Mouse (Mus musculus): ENCODE data around the gene Rasgrp3. TPM values are rescaled to one million over a fixed set of nuclear protein-coding genes. Genes with fewer than 3 reads are reported as not detected.
A peak's percentile ranks its signal among the peaks of the same experiment; 100 is the strongest.

Rasgrp3 gene
- polyA plus RNA-seq (2015; fragmentation: Nextera tagmentation; extraction: Ambion mirVana) = 5.2 and 8.2 TPM in 2 replicates

DNA sequence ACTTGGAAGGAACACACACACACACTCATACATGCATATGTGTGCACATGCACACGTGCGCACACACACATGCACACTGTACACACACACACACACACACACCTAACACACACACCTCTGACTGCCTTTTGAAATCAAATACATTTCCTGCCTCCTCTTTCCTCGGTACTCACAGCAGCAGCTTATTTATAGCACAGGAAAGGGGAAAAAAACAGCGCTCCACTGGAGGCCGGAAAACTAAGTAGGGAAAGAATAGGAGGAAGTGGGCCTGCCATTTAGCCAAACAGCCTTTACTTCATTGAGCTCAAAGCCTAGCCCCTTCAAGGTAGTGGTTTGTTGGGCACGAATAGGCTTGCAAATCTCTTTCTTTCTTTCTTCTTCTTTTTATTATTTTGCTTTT, at the start of gene Rasgrp3:
Rasgrp3 (plus strand) TSS at position 298 of the 400 bp plus-strand sequence.
- WGBS = 57% methylated on average over 6 of the region's 6 CpGs
- H3K36me3 ChIP-seq (ENCODE audit: control insufficient read depth, insufficient read depth, low read length) = no peaks in the 10 kb centered on the region
- ATAC-seq (ENCODE audit: low FRiP score, low TSS enrichment) = no peak
- H3K4me3 ChIP-seq (ENCODE audit: low read depth, low read length) = peak within 1 kb of the TSS; percentile 20; the same call in 1 of the 2 replicates
- H3K4me2 ChIP-seq (replicated peaks; ENCODE audit: low read depth) = no peak within 1 kb of the TSS
- DNase-seq (ENCODE audit: low spot score) = no peak
- no peaks in the 10 kb centered on the region for H3K27me3 ChIP-seq (ENCODE audit: control insufficient read depth, insufficient read depth, low read length)
- H3K4me1 ChIP-seq (replicated peaks; ENCODE audit: control insufficient read depth, insufficient read depth) = no peaks in the 10 kb centered on the region
- no peaks in the 10 kb centered on the region for H3K9me3 ChIP-seq (ENCODE audit: control insufficient read depth, low read length)
- H3K27ac ChIP-seq (replicated peaks) = peak within 1 kb of the TSS; percentile 45; the same call in 1 of the 2 replicates
- TF ChIP-seq EP300 (optimal IDR thresholded peaks at IDR 0.05) (no peak), CTCF (IDR thresholded peaks at IDR 0.05; ENCODE audit: low read depth) (no peak)
- H3K9ac ChIP-seq (ENCODE audit: low read length) = no peak within 1 kb of the TSS

DNA sequence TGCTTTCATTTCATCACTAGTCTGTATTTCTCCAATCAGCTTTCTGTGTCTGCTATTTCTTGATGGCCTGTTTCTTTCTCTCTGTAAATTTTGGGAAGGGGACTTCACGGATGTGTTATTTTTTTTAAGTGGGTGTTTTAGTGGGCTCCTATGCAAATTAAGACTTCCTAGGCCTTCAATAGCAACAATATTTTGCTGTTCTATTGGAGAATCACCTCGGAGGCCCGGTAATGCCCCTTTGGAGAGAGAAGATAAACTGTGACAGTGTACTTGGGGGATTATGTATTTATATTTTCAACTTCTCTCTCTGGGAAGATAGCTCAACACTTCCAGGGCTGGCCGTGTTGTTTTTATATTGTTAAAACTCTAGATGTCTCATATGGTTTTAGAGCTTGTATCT, 47.3 kb upstream of the Rasgrp3 start:
- Histone ChIP-seq H3K4me3 (ENCODE audit: low read depth, low read length) (no peak overlapping the region), H3K4me2 (replicated peaks; ENCODE audit: low read depth) (no peak overlapping the region), H3K4me1 (replicated peaks; ENCODE audit: control insufficient read depth, insufficient read depth) (no peaks in the 10 kb centered on the region), H3K27ac (replicated peaks) (no peak overlapping the region), H3K9me3 (ENCODE audit: control insufficient read depth, low read length) (no peaks in the 10 kb centered on the region), H3K9ac (ENCODE audit: low read length) (no peak overlapping the region), H3K27me3 (ENCODE audit: control insufficient read depth, insufficient read depth, low read length) (no peaks in the 10 kb centered on the region), H3K36me3 (ENCODE audit: control insufficient read depth, insufficient read depth, low read length) (no peaks in the 10 kb centered on the region; the same call in 1 of the 2 replicates)
- ATAC-seq (ENCODE audit: low FRiP score, low TSS enrichment) = no peak
- no peak for DNase-seq (ENCODE audit: low spot score)
- TF ChIP-seq CTCF (IDR thresholded peaks at IDR 0.05; ENCODE audit: low read depth) = no peak
- no peak for TF ChIP-seq EP300 (optimal IDR thresholded peaks at IDR 0.05)
- 58% methylated on average over 4 of the region's 4 CpGs for WGBS

DNA sequence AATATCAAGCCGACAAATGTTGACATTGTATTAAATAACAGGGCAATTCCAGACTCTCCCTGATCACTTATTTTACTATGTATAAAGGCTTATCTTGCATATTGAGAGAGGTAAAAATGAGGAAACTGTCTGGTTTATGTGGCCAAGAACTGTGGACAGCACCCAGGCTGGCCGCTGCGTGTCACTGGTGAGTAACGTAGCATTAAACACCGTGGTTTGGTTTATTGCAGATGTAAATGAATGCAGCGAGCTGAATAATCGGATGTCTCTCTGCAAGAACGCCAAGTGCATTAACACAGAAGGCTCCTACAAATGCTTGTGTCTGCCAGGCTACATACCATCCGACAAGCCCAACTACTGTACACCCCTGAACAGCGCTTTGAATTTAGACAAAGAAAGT, 45.6 kb upstream of the Rasgrp3 start:
- Histone ChIP-seq H3K36me3 (ENCODE audit: control insufficient read depth, insufficient read depth, low read length) (no peaks in the 10 kb centered on the region; the same call in 1 of the 2 replicates), H3K27ac (replicated peaks) (no peak overlapping the region), H3K4me1 (replicated peaks; ENCODE audit: control insufficient read depth, insufficient read depth) (no peaks in the 10 kb centered on the region), H3K9me3 (ENCODE audit: control insufficient read depth, low read length) (no peaks in the 10 kb centered on the region), H3K4me2 (replicated peaks; ENCODE audit: low read depth) (no peak overlapping the region), H3K4me3 (ENCODE audit: low read depth, low read length) (no peak overlapping the region), H3K9ac (ENCODE audit: low read length) (no peak overlapping the region), H3K27me3 (ENCODE audit: control insufficient read depth, insufficient read depth, low read length) (no peaks in the 10 kb centered on the region)
- WGBS = 81% methylated on average over 10 of the region's 10 CpGs
- TF ChIP-seq EP300 (optimal IDR thresholded peaks at IDR 0.05) = no peak
- peak; percentile 29 for TF ChIP-seq CTCF (IDR thresholded peaks at IDR 0.05; ENCODE audit: low read depth)
- no peak for DNase-seq (ENCODE audit: low spot score)
- ATAC-seq (ENCODE audit: low FRiP score, low TSS enrichment) = no peak

DNA sequence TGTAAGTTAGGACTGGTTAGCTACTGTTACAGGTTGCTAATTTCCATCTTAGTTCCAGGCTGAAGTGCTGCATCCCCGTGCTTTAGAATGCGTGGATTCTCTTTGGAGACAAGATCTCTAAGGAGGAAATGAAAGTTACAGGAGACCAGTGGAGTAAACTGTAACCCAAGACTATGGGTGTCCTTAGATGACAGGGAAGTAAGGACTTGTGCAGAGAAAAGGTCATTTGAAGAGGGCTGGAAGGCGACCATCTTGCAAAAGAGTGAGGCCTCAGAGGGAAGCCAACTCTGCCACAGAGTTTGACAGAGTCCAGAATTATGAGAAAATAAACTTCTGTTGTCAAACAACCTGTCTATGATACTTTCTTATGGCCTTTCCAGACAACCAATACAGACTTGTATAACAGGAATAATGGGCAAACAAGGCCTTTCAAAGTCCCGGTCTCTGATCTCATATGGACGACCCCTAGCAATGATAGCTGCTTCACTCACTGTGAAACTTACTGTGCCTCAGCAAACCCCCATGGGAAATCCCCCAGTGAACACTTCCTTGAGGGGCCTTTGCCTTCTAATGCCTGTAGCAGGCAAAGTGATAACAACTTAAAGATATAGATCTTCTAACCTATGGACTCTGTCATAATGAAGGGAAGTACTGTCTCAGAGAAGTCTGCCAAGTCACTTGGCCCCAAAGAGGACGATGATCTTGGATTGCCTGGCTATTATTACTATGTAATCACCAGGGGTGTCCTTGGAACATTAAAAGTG, 44.1 kb upstream of the Rasgrp3 start:
- H3K4me1 ChIP-seq (replicated peaks; ENCODE audit: control insufficient read depth, insufficient read depth) = no peaks in the 10 kb centered on the region
- DNase-seq (ENCODE audit: low spot score) (no peak), ATAC-seq (ENCODE audit: low FRiP score, low TSS enrichment) (no peak)
- WGBS = 75% methylated on average over 6 of the region's 6 CpGs
- H3K9me3 ChIP-seq (ENCODE audit: control insufficient read depth, low read length) = no peaks in the 10 kb centered on the region
- no peaks in the 10 kb centered on the region for H3K27me3 ChIP-seq (ENCODE audit: control insufficient read depth, insufficient read depth, low read length)
- no peak overlapping the region for H3K4me3 ChIP-seq (ENCODE audit: low read depth, low read length)
- no peak for TF ChIP-seq CTCF (IDR thresholded peaks at IDR 0.05; ENCODE audit: low read depth)
- no peak for TF ChIP-seq EP300 (optimal IDR thresholded peaks at IDR 0.05)
- H3K27ac ChIP-seq (replicated peaks) = no peak overlapping the region
- no peaks in the 10 kb centered on the region; the same call in 1 of the 2 replicates for H3K36me3 ChIP-seq (ENCODE audit: control insufficient read depth, insufficient read depth, low read length)
- H3K9ac ChIP-seq (ENCODE audit: low read length) = no peak overlapping the region
- no peak overlapping the region for H3K4me2 ChIP-seq (replicated peaks; ENCODE audit: low read depth)

DNA sequence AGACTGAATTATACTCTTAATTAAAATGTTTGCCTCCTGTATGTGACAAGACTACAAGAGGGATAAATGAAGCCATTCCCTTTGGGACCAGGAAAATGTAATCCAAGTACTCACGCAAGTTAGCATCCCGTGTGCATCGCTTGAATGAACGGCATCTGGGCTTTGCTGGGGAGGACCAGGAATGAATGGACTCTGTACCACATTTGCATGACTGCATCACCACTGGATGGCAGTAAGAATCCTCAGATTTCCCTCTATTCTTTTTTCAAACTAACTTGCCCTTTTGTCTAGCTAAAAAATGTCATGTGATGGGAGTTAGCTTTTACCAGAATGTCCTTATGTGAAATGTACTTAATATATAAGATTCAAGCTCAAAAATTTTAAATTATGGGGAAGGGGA, 29.3 kb upstream of the Rasgrp3 start:
- H3K27me3 ChIP-seq (ENCODE audit: control insufficient read depth, insufficient read depth, low read length) = no peaks in the 10 kb centered on the region
- H3K4me2 ChIP-seq (replicated peaks; ENCODE audit: low read depth) = no peak overlapping the region
- no peaks in the 10 kb centered on the region for H3K4me1 ChIP-seq (replicated peaks; ENCODE audit: control insufficient read depth, insufficient read depth)
- no peak overlapping the region for H3K4me3 ChIP-seq (ENCODE audit: low read depth, low read length)
- H3K27ac ChIP-seq (replicated peaks) = no peak overlapping the region
- H3K9ac ChIP-seq (ENCODE audit: low read length) = no peak overlapping the region
- H3K9me3 ChIP-seq (ENCODE audit: control insufficient read depth, low read length) = no peaks in the 10 kb centered on the region
- TF ChIP-seq EP300 (optimal IDR thresholded peaks at IDR 0.05) (no peak), CTCF (IDR thresholded peaks at IDR 0.05; ENCODE audit: low read depth) (peak; percentile 66)
- H3K36me3 ChIP-seq (ENCODE audit: control insufficient read depth, insufficient read depth, low read length) = no peaks in the 10 kb centered on the region
- no peak for DNase-seq (ENCODE audit: low spot score)
- ATAC-seq (ENCODE audit: low FRiP score, low TSS enrichment) = no peak
- 41% methylated on average over 4 of the region's 4 CpGs for WGBS

DNA sequence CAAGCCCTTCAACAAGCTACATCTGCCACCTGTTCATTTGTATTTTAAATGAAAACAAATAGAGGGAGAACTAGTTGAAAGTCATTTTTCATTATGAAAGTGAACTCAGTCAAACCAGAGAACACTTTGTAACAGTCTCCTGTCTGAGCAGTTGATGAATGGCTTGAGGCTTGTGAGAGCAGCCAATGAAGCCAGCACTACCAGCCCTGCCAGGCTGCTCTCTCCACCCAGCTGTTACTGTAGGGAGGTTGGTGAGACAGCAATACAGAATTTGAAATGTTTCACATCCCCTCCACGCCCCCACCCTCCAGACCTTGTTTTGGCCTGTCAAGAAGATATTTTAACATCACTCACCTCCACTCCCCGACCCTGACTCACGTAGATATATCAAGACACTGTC, 18.8 kb upstream of the Rasgrp3 start:
- Histone ChIP-seq H3K27me3 (ENCODE audit: control insufficient read depth, insufficient read depth, low read length) (no peaks in the 10 kb centered on the region), H3K27ac (replicated peaks) (no peak overlapping the region), H3K4me2 (replicated peaks; ENCODE audit: low read depth) (no peak overlapping the region), H3K4me1 (replicated peaks; ENCODE audit: control insufficient read depth, insufficient read depth) (no peaks in the 10 kb centered on the region), H3K4me3 (ENCODE audit: low read depth, low read length) (no peak overlapping the region), H3K36me3 (ENCODE audit: control insufficient read depth, insufficient read depth, low read length) (no peaks in the 10 kb centered on the region), H3K9me3 (ENCODE audit: control insufficient read depth, low read length) (no peaks in the 10 kb centered on the region), H3K9ac (ENCODE audit: low read length) (no peak overlapping the region)
- WGBS = 56% methylated on average over 3 of the region's 3 CpGs
- TF ChIP-seq EP300 (optimal IDR thresholded peaks at IDR 0.05) (no peak), CTCF (IDR thresholded peaks at IDR 0.05; ENCODE audit: low read depth) (no peak)
- DNase-seq (ENCODE audit: low spot score) (no peak), ATAC-seq (ENCODE audit: low FRiP score, low TSS enrichment) (no peak)
